Mouse (Mus musculus) erythroblast, embryonic 14.5 days (primary cell): Measurements from ENCODE around the gene Dffa.

Experiments used
- GATA1 ChIP-seq: IDR thresholded peaks from 2 replicates; pipeline ENCODE4 v1.6.1; 2012; ENCODE audit warnings: low read length, inconsistent platforms, mixed read lengths
- TAL1 ChIP-seq: IDR thresholded peaks from 3 replicates; pipeline ENCODE4 v1.6.1; 2012; ENCODE audit warnings: low read length, inconsistent platforms, mixed read lengths

DNA sequence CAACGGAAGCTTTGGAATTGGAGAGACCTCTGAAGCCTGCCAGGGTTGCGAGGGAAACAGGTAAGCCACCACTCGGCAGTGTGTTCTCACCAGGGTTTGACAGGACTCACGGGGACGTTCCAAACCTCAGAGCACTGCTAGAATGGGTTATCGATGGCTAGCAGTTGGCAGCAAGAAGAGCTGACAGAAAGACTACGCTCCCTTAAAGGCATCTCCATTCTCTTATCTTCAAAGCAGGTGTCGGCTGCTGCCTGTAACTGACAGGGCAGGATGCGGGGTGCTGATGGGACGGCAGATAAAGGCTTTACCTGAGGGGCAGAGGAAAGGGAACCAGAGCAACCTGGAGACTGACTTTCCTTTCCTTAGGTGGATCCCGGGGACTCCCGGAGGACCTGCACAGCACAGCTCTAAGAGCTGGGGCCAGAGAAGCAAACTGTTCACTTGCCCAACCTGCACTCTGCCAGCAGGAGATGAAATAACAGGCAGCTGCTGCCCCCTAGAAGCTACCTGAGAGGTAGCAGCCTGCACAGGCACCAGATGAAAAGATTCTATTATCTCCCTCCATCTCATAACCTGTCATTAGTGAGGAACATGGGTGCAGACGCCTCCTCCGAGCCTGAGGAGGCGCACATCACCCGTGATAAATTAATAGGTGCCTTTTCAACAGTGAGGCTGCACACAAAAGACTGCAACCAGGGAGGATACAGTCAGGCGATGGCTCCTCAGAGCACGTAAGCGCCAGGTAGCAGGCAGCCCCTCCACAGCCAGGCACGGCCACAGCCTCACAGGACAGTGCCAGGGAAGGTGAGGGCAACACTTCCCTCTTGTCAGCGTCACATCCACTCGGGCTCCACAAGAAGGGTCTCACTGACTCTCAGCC lies 37.0 kb upstream of the Dffa start:
- TF ChIP-seq GATA1 (no peak), TAL1 (no peak)
